Mouse (Mus musculus) embryonic facial prominence, embryonic 12.5 days (tissue): ENCODE measurements around the gene Gabrb3. TPM values are rescaled to one million over a fixed set of nuclear protein-coding genes. Genes with fewer than 3 reads are reported as not detected.

Experiments
- ATAC-seq: fragments of 200-750 bp; cut with Nextera tagmentation; 2 replicates; pipeline ENCODE4 v1.8.0; 2017; ENCODE audit not compliant: insufficient number of reproducible peaks, insufficient read depth, low FRiP score, low TSS enrichment
- H3K27ac ChIP-seq: fragments of 300-500 bp; sonication (generic); 2 replicates; pipeline ENCODE4 v1.5.1; 2016; ENCODE audit warnings: mild to moderate bottlenecking
- H3K27me3 ChIP-seq: fragments of 300-500 bp; sonication (generic); 2 replicates; pipeline ENCODE4 v1.6.1; 2016; ENCODE audit warnings: mild to moderate bottlenecking, moderate library complexity
- H3K36me3 ChIP-seq: fragments of 300-500 bp; sonication (generic); 2 replicates; pipeline ENCODE4 v1.6.1; 2016; ENCODE audit warnings: mild to moderate bottlenecking
- H3K4me1 ChIP-seq: fragments of 300-500 bp; sonication (generic); 2 replicates; pipeline ENCODE4 v1.6.1; 2016
- H3K4me2 ChIP-seq: fragments of 300-500 bp; sonication (generic); replicated peaks from 2 replicates; pipeline ENCODE4 v1.6.1; 2016; ENCODE audit warnings: mild to moderate bottlenecking, moderate library complexity
- H3K4me3 ChIP-seq: fragments of 300-500 bp; sonication (generic); 2 replicates; pipeline ENCODE4 v1.5.1; 2016; ENCODE audit warnings: mild to moderate bottlenecking
- H3K9ac ChIP-seq: fragments of 300-500 bp; sonication (generic); 2 replicates; pipeline ENCODE4 v1.6.1; 2016; ENCODE audit warnings: mild to moderate bottlenecking, moderate library complexity
- H3K9me3 ChIP-seq: fragments of 300-500 bp; sonication (generic); 2 replicates; pipeline ENCODE4 v1.6.1; 2016; ENCODE audit warnings: mild to moderate bottlenecking, moderate library complexity
- WGBS: fragments of 180-500 bp; shearing (Covaris S2); methylation state at CpG from one replicate; pipeline ENCODE4 v1.1.7; 2016; 5-methylcytosine and 5-hydroxymethylcytosine counted together
- polyA plus RNA-seq: library from polyadenylated mRNA; unstranded; fragments of >200 nt; fragmentation: Nextera tagmentation; extraction: Ambion mirVana; gene quantifications from 2 replicates; pipeline ENCODE4 v1.2.1, GENCODE M21; 2016

Gene Gabrb3
- polyA plus RNA-seq, 1 experiment from 2014 or later, result 3.4 TPM

GRCm38 (mm10) chr7:57471316-57471715, 51.8 kb downstream of the Gabrb3 start:
- no peak overlapping the region for H3K27ac ChIP-seq
- no peaks in the 10 kb centered on the region for H3K9me3 ChIP-seq
- no peaks in the 10 kb centered on the region for H3K27me3 ChIP-seq
- H3K9ac ChIP-seq, result no peak overlapping the region
- no peak overlapping the region for H3K4me2 ChIP-seq
- no peaks in the 10 kb centered on the region for H3K36me3 ChIP-seq
- H3K4me3 ChIP-seq, result no peak overlapping the region
- H3K4me1 ChIP-seq, result no peaks in the 10 kb centered on the region
- 86% methylated on average over 1 of the region's 1 CpGs for WGBS
- no peak for ATAC-seq

GRCm38 (mm10) chr7:57473811-57474525, 54.5 kb downstream of the Gabrb3 start:
- Histone ChIP-seq H3K36me3 (no peaks in the 10 kb centered on the region), H3K27ac (no peak overlapping the region), H3K4me2 (no peak overlapping the region), H3K4me3 (no peak overlapping the region), H3K27me3 (no peaks in the 10 kb centered on the region), H3K9me3 (no peaks in the 10 kb centered on the region), H3K4me1 (no peaks in the 10 kb centered on the region), H3K9ac (no peak overlapping the region)
- 76% methylated on average over 4 of the region's 4 CpGs for WGBS
- ATAC-seq, result no peak

- Histone ChIP-seq H3K4me3 (no peak overlapping the region), H3K36me3 (no peaks in the 10 kb centered on the region), H3K4me1 (no peaks in the 10 kb centered on the region), H3K27ac (no peak overlapping the region), H3K27me3 (no peaks in the 10 kb centered on the region), H3K4me2 (no peak overlapping the region), H3K9me3 (no peaks in the 10 kb centered on the region), H3K9ac (no peak overlapping the region)
- no peak for ATAC-seq
Observed at GRCm38 (mm10) chr7:57482896-57483295, 63.4 kb downstream of the Gabrb3 start.

GRCm38 (mm10) chr7:57486907-57487306, 67.4 kb downstream of the Gabrb3 start:
- H3K27me3 ChIP-seq, result no peaks in the 10 kb centered on the region
- WGBS, result 78% methylated on average over 6 of the region's 6 CpGs
- no peak overlapping the region for H3K27ac ChIP-seq
- H3K9ac ChIP-seq, result no peak overlapping the region
- no peak overlapping the region for H3K4me3 ChIP-seq
- H3K9me3 ChIP-seq, result no peaks in the 10 kb centered on the region
- no peak overlapping the region for H3K4me2 ChIP-seq
- H3K4me1 ChIP-seq, result no peaks in the 10 kb centered on the region
- H3K36me3 ChIP-seq, result no peaks in the 10 kb centered on the region
- no peak for ATAC-seq

GRCm38 (mm10) chr7:57491795-57492194, 72.3 kb downstream of the Gabrb3 start:
- 75% methylated on average over 4 of the region's 4 CpGs for WGBS
- H3K36me3 ChIP-seq, result no peaks in the 10 kb centered on the region

GRCm38 (mm10) chr7:57502809-57503208, 83.3 kb downstream of the Gabrb3 start:
- H3K4me2 ChIP-seq, result no peak overlapping the region
- peaks cover 14% of the 10 kb centered on the region for H3K27me3 ChIP-seq
- H3K4me1 ChIP-seq, result no peaks in the 10 kb centered on the region
- no peak overlapping the region for H3K9ac ChIP-seq
- no peaks in the 10 kb centered on the region for H3K36me3 ChIP-seq
- 74% methylated on average over 4 of the region's 4 CpGs for WGBS
- no peak overlapping the region for H3K27ac ChIP-seq
- no peak for ATAC-seq
- no peak overlapping the region for H3K4me3 ChIP-seq
- H3K9me3 ChIP-seq, result no peaks in the 10 kb centered on the region

More at GRCm38 (mm10) chr7:57491795-57492194, 72.3 kb downstream of the Gabrb3 start:
- H3K27me3 ChIP-seq, result no peaks in the 10 kb centered on the region
- no peak overlapping the region for H3K4me3 ChIP-seq
- H3K4me2 ChIP-seq, result no peak overlapping the region
- ATAC-seq, result no peak
- H3K9me3 ChIP-seq, result no peaks in the 10 kb centered on the region
- H3K4me1 ChIP-seq, result no peaks in the 10 kb centered on the region
- no peak overlapping the region for H3K9ac ChIP-seq
- no peak overlapping the region for H3K27ac ChIP-seq

- H3K36me3 ChIP-seq, result no peaks in the 10 kb centered on the region
- WGBS, result 1% methylated on average over 60 of the region's 72 CpGs
- H3K9me3 ChIP-seq, result no peaks in the 10 kb centered on the region
- 0 out of 2 replicates have a peak overlapping the region, but pooled peaks have one; percentile 30 for H3K9ac ChIP-seq
- peaks cover 56% of the 10 kb centered on the region for H3K27me3 ChIP-seq
- peak; percentile 44 for ATAC-seq
- H3K4me1 ChIP-seq, result peaks cover 10% of the 10 kb centered on the region; the same call in 1 of the 2 replicates
- H3K4me2 ChIP-seq, result peak overlapping the region; percentile 82
- H3K27ac ChIP-seq, result no peak overlapping the region
- peak overlapping the region; percentile 47 for H3K4me3 ChIP-seq
Observed at GRCm38 (mm10) chr7:57508860-57509632, 89.6 kb downstream of the Gabrb3 start.

- Histone ChIP-seq H3K27ac (no peak within 1 kb of the TSS), H3K4me2 (peak within 1 kb of the TSS; percentile 82), H3K27me3 (peaks cover 56% of the 10 kb centered on the region), H3K9me3 (no peaks in the 10 kb centered on the region), H3K36me3 (no peaks in the 10 kb centered on the region), H3K4me3 (peak within 1 kb of the TSS; percentile 47), H3K9ac (0 out of 2 replicates have a peak within 1 kb of the TSS, but pooled peaks have one; percentile 30), H3K4me1 (peaks cover 10% of the 10 kb centered on the region; the same call in 1 of the 2 replicates)
- WGBS, result under 1% methylated on average over 58 of the region's 59 CpGs
- ATAC-seq, result peak; percentile 80
Observed at GRCm38 (mm10) chr7:57509681-57510141, 90.2 kb downstream of the Gabrb3 start, which contains the start of gene Gabra5. Gene Gabra5, minus strand, starts transcription at chr7:57510059.

- Histone ChIP-seq H3K9ac (no peak overlapping the region), H3K4me2 (no peak overlapping the region)
- WGBS, result 30% methylated on average over 3 of the region's 3 CpGs
Observed at GRCm38 (mm10) chr7:57512955-57513354, 93.5 kb downstream of the Gabrb3 start.

GRCm38 (mm10) chr7:57529451-57529850, 110.0 kb downstream of the Gabrb3 start:
- H3K4me1 ChIP-seq, result no peaks in the 10 kb centered on the region
- H3K4me2 ChIP-seq, result no peak overlapping the region
- whole genome bisulfite sequencing, result 85% methylated on average over 4 of the region's 4 CpGs
- no peaks in the 10 kb centered on the region for H3K9me3 ChIP-seq
- ATAC-seq, result no peak
- H3K9ac ChIP-seq, result no peak overlapping the region
- H3K36me3 ChIP-seq, result no peaks in the 10 kb centered on the region
- no peak overlapping the region for H3K4me3 ChIP-seq
- H3K27me3 ChIP-seq, result no peaks in the 10 kb centered on the region
- no peak overlapping the region for H3K27ac ChIP-seq

More at GRCm38 (mm10) chr7:57512955-57513354, 93.5 kb downstream of the Gabrb3 start:
- no peaks in the 10 kb centered on the region for H3K36me3 ChIP-seq
- H3K4me1 ChIP-seq, result peaks cover 10% of the 10 kb centered on the region; the same call in 1 of the 2 replicates
- no peak for ATAC-seq
- H3K9me3 ChIP-seq, result no peaks in the 10 kb centered on the region
- H3K27ac ChIP-seq, result no peak overlapping the region
- no peak overlapping the region for H3K4me3 ChIP-seq
- H3K27me3 ChIP-seq, result peaks cover 40% of the 10 kb centered on the region

GRCm38 (mm10) chr7:57529954-57530353, 110.5 kb downstream of the Gabrb3 start:
- Histone ChIP-seq H3K27ac (no peak overlapping the region), H3K36me3 (no peaks in the 10 kb centered on the region), H3K9ac (no peak overlapping the region), H3K27me3 (no peaks in the 10 kb centered on the region), H3K4me2 (no peak overlapping the region), H3K4me1 (no peaks in the 10 kb centered on the region), H3K9me3 (no peaks in the 10 kb centered on the region), H3K4me3 (no peak overlapping the region)
- ATAC-seq, result no peak
- WGBS, result 89% methylated on average over 8 of the region's 8 CpGs

- no peak overlapping the region for H3K9ac ChIP-seq
- WGBS, result 79% methylated on average over 10 of the region's 10 CpGs
- no peaks in the 10 kb centered on the region for H3K27me3 ChIP-seq
Observed at GRCm38 (mm10) chr7:57532676-57533075, 113.2 kb downstream of the Gabrb3 start.

More at GRCm38 (mm10) chr7:57532676-57533075, 113.2 kb downstream of the Gabrb3 start:
- no peak overlapping the region for H3K4me3 ChIP-seq
- H3K9me3 ChIP-seq, result no peaks in the 10 kb centered on the region
- no peaks in the 10 kb centered on the region for H3K36me3 ChIP-seq
- ATAC-seq, result no peak
- no peaks in the 10 kb centered on the region for H3K4me1 ChIP-seq
- H3K4me2 ChIP-seq, result no peak overlapping the region
- no peak overlapping the region for H3K27ac ChIP-seq
